Mouse (Mus musculus) limb, embryonic 15.5 days (tissue): Measurements from ENCODE around the gene Znrf3. TPM values are rescaled to one million over a fixed set of nuclear protein-coding genes. Genes with fewer than 3 reads are reported as not detected.

Experiments
- ATAC-seq: fragments of 200-750 bp; cut with Nextera tagmentation; 2 replicates; pipeline ENCODE4 v1.8.0; 2017; ENCODE audit warnings: low read depth, moderate TSS enrichment; ENCODE audit not compliant: insufficient number of reproducible peaks, low FRiP score, low TSS enrichment
- H3K27ac ChIP-seq: fragments of 300-500 bp; sonication (generic); 2 replicates; pipeline ENCODE4 v1.5.1; 2015; ENCODE audit warnings: moderate library complexity, mild to moderate bottlenecking, inconsistent platforms
- H3K27me3 ChIP-seq: fragments of 300-500 bp; sonication (generic); 2 replicates; pipeline ENCODE4 v1.6.1; 2015; ENCODE audit warnings: inconsistent platforms
- H3K36me3 ChIP-seq: fragments of 300-500 bp; sonication (generic); 2 replicates; pipeline ENCODE4 v1.6.1; 2015; ENCODE audit warnings: inconsistent platforms
- H3K4me1 ChIP-seq: fragments of 300-500 bp; sonication (generic); 2 replicates; pipeline ENCODE4 v1.6.1; 2015; ENCODE audit warnings: inconsistent platforms
- H3K4me2 ChIP-seq: fragments of 300-500 bp; sonication (generic); 2 replicates; pipeline ENCODE4 v1.6.1; 2015; ENCODE audit warnings: mild to moderate bottlenecking, inconsistent platforms
- H3K4me3 ChIP-seq: fragments of 300-500 bp; sonication (generic); 2 replicates; pipeline ENCODE4 v1.5.1; 2015; ENCODE audit warnings: mild to moderate bottlenecking, inconsistent platforms
- H3K9ac ChIP-seq: fragments of 300-500 bp; sonication (generic); 2 replicates; pipeline ENCODE4 v1.6.1; 2015; ENCODE audit warnings: inconsistent platforms
- H3K9me3 ChIP-seq: fragments of 300-500 bp; sonication (generic); 2 replicates; pipeline ENCODE4 v1.6.1; 2016; ENCODE audit warnings: inconsistent platforms
- WGBS: fragments of 180-500 bp; shearing (Covaris S2); methylation state at CpG from one replicate; pipeline ENCODE4 v1.1.7; 2015; 5-methylcytosine and 5-hydroxymethylcytosine counted together
- polyA plus RNA-seq: library from polyadenylated mRNA; unstranded; fragments of >200 nt; fragmentation: Nextera tagmentation; extraction: Ambion mirVana; gene quantifications from 2 replicates; pipeline ENCODE4 v1.2.1, GENCODE M21; 2015

Gene Znrf3
- polyA plus RNA-seq, 1 experiment from 2014 or later: 16.2 TPM

DNA sequence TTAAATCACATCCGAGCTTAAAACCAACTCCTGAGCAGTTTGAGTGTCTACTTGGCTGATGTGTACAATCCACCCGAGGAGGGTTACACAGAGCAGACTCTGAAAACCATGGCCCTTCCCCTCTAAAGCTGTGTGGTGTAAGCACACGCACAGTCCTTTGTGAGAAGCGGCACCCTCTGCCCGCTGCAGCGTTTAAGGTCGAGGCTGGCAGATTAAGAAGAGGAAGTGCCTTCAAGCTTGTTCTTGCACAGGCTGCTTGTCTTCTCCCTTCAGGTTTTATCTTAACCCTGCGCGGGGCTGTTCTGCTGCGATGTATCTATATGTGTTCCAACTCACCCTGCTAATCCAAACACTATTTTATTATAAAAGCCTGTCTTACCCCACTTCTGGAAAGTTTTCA is 75.5 kb downstream of the Znrf3 start:
- no peak for ATAC-seq
- no peak overlapping the region for H3K27ac ChIP-seq
- H3K9ac ChIP-seq: no peak overlapping the region
- H3K36me3 ChIP-seq: no peaks in the 10 kb centered on the region
- no peaks in the 10 kb centered on the region for H3K4me1 ChIP-seq
- WGBS: 67% methylated on average over 10 of the region's 10 CpGs
- H3K4me3 ChIP-seq: no peak overlapping the region
- H3K27me3 ChIP-seq: no peaks in the 10 kb centered on the region
- H3K4me2 ChIP-seq: no peak overlapping the region
- no peaks in the 10 kb centered on the region for H3K9me3 ChIP-seq

DNA sequence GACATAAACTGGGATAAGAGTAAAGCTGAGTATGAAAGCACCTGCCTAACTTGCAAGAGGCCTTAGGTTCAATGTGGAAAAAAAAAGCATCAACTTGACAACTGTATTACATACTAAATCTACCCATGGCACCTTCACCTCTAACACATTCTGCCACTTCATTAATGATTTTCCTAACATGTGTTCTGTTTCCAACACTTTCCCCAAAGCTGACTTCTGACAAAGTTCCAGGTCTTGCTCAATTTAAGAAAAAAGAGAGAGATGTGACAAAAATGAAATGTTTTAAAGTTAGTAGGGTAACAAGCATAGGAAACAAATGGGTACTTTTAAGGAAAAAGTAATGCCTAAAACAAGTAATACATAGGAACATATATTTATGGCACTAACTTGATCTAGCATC is 76.2 kb downstream of the Znrf3 start:
- no peaks in the 10 kb centered on the region for H3K9me3 ChIP-seq
- no peaks in the 10 kb centered on the region for H3K27me3 ChIP-seq
- H3K9ac ChIP-seq: no peak overlapping the region
- no peaks in the 10 kb centered on the region for H3K36me3 ChIP-seq
- no peak overlapping the region for H3K4me2 ChIP-seq
- no peak overlapping the region for H3K27ac ChIP-seq
- no peak overlapping the region for H3K4me3 ChIP-seq
- H3K4me1 ChIP-seq: no peaks in the 10 kb centered on the region
- no peak for ATAC-seq

DNA sequence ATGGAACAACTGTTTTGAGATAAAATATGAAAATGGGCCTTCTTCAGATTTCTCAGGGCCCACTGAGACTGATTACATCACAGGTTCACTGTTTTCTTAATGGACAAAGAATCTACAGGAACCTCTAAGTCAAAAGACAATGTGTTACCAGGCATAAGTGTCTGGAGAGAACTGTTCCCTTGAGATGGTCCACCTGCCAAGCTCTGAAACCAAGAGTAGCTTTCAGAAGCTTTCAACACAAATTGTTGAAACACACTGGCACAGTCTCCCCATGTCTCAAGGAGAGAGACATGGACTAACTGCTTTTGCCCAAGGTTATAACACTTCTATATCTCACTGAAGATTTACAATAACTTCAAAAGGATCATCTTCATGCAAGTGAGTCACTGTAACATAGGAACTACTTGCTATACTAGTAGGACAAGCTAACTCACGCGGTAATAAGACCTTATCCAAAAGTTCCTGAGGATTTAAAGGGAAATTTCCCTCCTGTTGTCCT is 89.3 kb downstream of the Znrf3 start:
- WGBS: 75% methylated on average over 2 of the region's 2 CpGs
- Histone ChIP-seq H3K4me3 (no peak overlapping the region), H3K36me3 (no peaks in the 10 kb centered on the region), H3K27ac (no peak overlapping the region), H3K9me3 (no peaks in the 10 kb centered on the region), H3K27me3 (no peaks in the 10 kb centered on the region), H3K4me2 (no peak overlapping the region), H3K4me1 (peaks cover 2% of the 10 kb centered on the region; the same call in 1 of the 2 replicates), H3K9ac (no peak overlapping the region)
- no peak for ATAC-seq

DNA sequence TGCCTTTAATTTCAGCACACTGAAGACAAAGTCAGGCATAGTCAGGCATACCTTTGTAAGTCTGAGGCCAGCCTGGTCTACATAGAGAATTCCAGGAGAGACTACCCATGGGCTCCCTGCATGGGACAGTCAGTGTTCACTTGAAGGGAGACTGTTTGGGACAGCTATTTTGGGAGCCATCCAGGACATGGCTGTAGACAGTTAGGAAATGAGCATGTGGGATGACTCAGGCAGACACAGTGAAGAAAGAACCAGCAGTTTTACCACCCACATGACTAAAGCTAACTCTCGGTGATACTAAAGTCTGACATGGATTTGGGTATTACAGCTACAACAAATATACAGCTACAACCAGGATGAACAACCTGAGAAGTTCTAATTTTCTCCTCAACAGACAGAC is 89.9 kb downstream of the Znrf3 start:
- Histone ChIP-seq H3K9ac (no peak overlapping the region), H3K27ac (no peak overlapping the region), H3K4me3 (no peak overlapping the region), H3K4me1 (peaks cover 2% of the 10 kb centered on the region; the same call in 1 of the 2 replicates), H3K27me3 (no peaks in the 10 kb centered on the region), H3K36me3 (no peaks in the 10 kb centered on the region), H3K9me3 (no peaks in the 10 kb centered on the region), H3K4me2 (no peak overlapping the region)
- no peak for ATAC-seq
- WGBS: 65% methylated on average over 1 of the region's 1 CpGs

DNA sequence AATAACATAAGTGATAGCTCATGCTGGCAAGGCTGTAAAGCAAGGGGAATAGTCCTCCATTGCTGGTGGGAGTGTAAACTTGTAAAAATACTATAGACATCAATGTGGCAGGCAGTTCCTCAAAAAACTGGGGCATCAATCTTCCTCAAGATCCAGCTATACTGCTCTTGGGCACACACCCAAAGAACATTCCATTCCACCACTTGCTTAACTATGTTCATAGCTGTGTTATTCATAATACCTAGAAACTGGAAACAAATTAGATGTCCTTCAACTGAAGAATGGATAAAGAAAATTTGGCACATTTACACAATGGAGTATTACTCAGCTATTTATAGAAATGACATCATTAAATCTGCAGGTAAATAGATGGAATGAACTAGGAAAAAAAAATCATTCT is 91.6 kb downstream of the Znrf3 start:
- Histone ChIP-seq H3K9me3 (no peaks in the 10 kb centered on the region), H3K27me3 (no peaks in the 10 kb centered on the region), H3K4me2 (no peak overlapping the region), H3K4me1 (peaks cover 2% of the 10 kb centered on the region; the same call in 1 of the 2 replicates), H3K9ac (no peak overlapping the region), H3K4me3 (no peak overlapping the region), H3K36me3 (no peaks in the 10 kb centered on the region), H3K27ac (no peak overlapping the region)
- no peak for ATAC-seq

DNA sequence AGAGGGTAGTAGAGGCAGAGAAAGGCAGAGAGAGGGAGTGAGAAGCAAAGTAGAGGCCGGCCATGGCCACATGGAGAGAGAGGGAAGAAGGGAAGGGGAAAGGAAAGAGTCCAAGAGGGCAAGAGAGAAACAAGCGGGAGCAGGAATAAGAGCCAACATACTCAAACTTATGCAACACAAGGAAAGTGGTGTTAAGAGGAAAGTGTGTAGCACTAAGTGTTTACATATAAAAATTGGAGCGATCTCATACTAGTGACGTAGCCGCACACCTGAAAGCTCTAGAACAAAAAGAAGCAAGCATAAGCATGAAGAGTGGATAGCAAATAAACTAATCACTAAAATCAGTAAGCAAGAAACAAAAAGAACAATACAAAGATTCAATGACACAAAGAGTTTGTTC is 95.2 kb downstream of the Znrf3 start:
- no peaks in the 10 kb centered on the region for H3K27me3 ChIP-seq
- no peak for ATAC-seq

DNA sequence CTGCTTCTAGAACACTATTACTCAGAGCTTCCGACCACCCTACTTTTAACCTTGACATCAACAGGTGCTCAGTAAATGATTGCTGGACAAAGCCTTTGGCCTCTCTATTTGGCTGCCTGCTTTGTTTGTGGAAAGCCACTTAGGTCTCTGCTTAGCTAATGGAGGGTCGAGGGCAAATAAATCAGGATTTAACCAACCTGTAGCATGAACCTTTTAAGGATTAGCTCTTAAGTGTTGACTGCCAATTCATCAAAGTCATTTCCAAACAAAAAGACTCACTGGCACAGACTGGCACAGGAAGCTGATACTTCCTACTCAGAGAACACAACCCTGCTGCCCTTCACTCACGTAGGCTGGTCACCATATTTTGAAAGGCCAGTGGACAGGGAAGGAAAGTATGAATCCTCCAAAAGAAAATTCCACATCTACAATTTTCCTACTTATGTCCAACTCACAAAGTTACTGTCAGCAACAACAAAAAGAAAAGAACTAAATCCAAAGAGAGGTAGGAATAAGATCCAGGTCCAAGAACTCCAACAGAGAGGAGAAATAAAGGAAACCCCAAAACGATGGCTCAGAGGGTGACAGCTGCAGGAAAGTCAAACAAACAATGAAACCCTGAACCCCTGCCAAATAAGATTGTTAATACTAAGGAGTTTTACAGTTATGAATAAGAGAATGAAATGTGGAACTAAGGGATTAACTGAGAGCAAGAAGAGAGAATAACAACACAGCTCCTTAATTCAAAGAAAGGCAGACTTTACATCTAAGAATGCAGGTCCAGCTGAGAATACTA is 97.6 kb downstream of the Znrf3 start:
- Histone ChIP-seq H3K4me1 (0 out of 2 replicates have a peak, but pooled peaks cover 5% of the 10 kb centered on the region), H3K9ac (no peak overlapping the region), H3K27ac (no peak overlapping the region), H3K9me3 (no peaks in the 10 kb centered on the region), H3K4me2 (no peak overlapping the region), H3K36me3 (no peaks in the 10 kb centered on the region), H3K27me3 (no peaks in the 10 kb centered on the region), H3K4me3 (no peak overlapping the region)
- 53% methylated on average over 4 of the region's 4 CpGs for WGBS
- ATAC-seq: no peak

More for the DNA sequence above, 95.2 kb downstream of the Znrf3 start:
- no peak overlapping the region for H3K4me3 ChIP-seq
- H3K36me3 ChIP-seq: no peaks in the 10 kb centered on the region
- H3K27ac ChIP-seq: no peak overlapping the region
- H3K9ac ChIP-seq: no peak overlapping the region
- H3K4me1 ChIP-seq: 0 out of 2 replicates have a peak, but pooled peaks cover 5% of the 10 kb centered on the region
- H3K9me3 ChIP-seq: no peaks in the 10 kb centered on the region
- WGBS: 95% methylated on average over 5 of the region's 5 CpGs
- no peak overlapping the region for H3K4me2 ChIP-seq

DNA sequence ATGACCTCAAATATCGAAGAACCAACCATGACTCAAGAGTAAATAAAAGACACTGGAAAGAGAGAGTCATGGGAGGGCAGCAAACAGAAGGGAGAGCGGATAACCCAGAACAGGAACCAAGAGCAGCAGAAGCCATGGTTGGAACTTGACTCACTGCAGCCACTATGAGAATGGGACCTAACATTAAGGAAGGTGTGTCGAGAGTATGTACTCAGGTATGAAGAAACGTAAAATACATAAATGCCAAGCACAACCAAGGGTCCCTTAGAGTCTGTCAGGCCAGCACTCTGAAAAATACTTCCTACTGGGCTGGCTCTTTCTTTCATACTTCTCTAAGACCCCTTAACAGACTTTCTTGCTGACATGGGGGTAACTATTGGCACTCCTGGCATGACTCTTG is 100.9 kb downstream of the Znrf3 start:
- 86% methylated on average over 4 of the region's 4 CpGs for WGBS
- Histone ChIP-seq H3K9ac (no peak overlapping the region), H3K36me3 (no peaks in the 10 kb centered on the region), H3K27ac (no peak overlapping the region), H3K9me3 (no peaks in the 10 kb centered on the region), H3K4me2 (no peak overlapping the region), H3K4me1 (0 out of 2 replicates have a peak, but pooled peaks cover 5% of the 10 kb centered on the region), H3K4me3 (no peak overlapping the region), H3K27me3 (no peaks in the 10 kb centered on the region)
- ATAC-seq: no peak

DNA sequence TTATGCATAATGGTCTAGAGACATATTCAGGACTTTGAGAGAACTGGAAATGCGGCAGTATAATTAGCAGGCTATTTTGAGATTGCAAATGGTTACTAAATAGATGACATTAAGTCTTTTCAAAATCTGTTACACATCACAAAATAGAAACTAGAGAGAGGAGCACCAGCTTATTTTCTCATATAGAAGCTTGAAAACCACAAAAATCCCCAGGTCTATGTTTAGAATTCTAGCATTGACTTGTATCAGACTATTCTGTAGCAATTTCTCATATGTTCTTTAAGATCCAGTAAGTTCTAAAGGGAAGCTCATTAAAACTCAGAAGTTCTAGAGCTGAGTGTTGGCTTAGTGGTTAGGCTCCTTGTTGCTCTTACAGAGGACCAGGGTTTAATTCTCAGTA is 104.9 kb downstream of the Znrf3 start:
- Histone ChIP-seq H3K27me3 (no peaks in the 10 kb centered on the region), H3K27ac (no peak overlapping the region), H3K36me3 (0 out of 2 replicates have a peak, but pooled peaks cover 2% of the 10 kb centered on the region), H3K4me2 (no peak overlapping the region), H3K9me3 (no peaks in the 10 kb centered on the region), H3K4me3 (no peak overlapping the region), H3K9ac (no peak overlapping the region), H3K4me1 (no peaks in the 10 kb centered on the region)
- no peak for ATAC-seq
- WGBS: 93% methylated on average over 1 of the region's 1 CpGs

DNA sequence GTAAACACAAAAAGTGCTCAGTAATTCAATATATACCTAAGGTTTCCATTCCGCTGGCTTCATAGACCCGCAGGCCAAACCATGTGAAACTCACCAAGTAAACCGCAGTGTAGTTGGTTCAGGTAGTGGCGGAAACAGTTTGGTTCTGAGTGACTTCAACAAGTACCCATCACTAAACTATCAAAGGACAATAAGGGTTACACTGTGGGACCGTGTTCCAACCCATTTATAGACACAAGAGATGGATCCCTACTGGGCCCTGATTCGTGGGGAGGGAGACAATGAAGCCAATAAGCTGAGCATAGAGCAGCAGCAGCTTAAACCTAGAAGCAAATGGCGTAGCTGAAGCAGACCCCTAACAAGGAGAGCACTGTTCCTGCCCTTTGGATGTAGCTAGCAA is 107.8 kb downstream of the Znrf3 start:
- Histone ChIP-seq H3K27ac (no peak overlapping the region), H3K27me3 (no peaks in the 10 kb centered on the region), H3K4me1 (no peaks in the 10 kb centered on the region), H3K9me3 (no peaks in the 10 kb centered on the region), H3K9ac (no peak overlapping the region), H3K4me3 (no peak overlapping the region), H3K36me3 (0 out of 2 replicates have a peak, but pooled peaks cover 2% of the 10 kb centered on the region), H3K4me2 (no peak overlapping the region)
- WGBS: 89% methylated on average over 7 of the region's 7 CpGs
- no peak for ATAC-seq

DNA sequence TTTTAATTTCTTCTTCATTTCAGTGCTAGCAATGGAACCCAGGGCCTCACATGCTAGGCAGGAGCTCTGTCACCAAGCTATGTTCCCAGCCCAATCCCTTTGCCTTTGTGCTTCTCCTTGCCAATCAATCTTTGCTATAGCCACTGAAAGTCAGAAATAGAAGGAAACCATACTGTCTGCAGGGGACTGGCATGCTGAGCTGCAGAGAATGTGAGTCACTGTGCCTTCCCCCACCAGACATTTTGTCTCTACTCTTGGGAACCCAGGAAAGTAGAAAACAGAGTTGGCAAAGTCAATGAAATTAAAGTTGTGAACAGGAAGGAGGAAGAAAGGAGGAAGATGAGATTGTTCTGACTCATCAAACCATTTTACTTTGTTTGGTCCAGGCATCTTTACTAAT is 108.4 kb downstream of the Znrf3 start:
- Histone ChIP-seq H3K9me3 (no peaks in the 10 kb centered on the region), H3K27ac (no peak overlapping the region), H3K4me2 (no peak overlapping the region), H3K4me1 (no peaks in the 10 kb centered on the region), H3K36me3 (0 out of 2 replicates have a peak, but pooled peaks cover 2% of the 10 kb centered on the region), H3K27me3 (no peaks in the 10 kb centered on the region), H3K9ac (no peak overlapping the region), H3K4me3 (no peak overlapping the region)
- ATAC-seq: no peak

DNA sequence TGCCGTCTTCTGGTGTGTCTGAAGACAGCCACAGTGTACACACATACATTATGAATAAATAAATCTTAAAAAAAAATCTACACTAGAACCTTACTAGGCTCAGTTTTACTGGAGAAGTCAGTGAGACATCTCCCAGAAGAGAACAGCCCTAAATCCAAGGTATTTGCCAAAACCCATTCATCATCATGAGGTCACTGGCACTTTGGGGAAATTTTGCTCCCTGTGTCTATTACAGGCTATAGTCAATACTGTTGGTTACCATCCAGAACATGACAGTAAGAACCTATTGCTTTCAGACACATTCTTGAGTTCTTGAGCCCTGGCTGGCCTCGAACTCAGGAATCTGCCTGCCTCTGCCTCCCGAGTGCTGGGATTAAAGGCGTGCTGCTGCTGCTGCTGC is 113.8 kb downstream of the Znrf3 start:
- 89% methylated on average over 4 of the region's 4 CpGs for WGBS
- Histone ChIP-seq H3K4me1 (no peaks in the 10 kb centered on the region), H3K36me3 (no peaks in the 10 kb centered on the region), H3K9me3 (no peaks in the 10 kb centered on the region), H3K9ac (no peak overlapping the region), H3K27me3 (no peaks in the 10 kb centered on the region), H3K4me2 (no peak overlapping the region), H3K4me3 (no peak overlapping the region), H3K27ac (no peak overlapping the region)
- no peak for ATAC-seq
